Comparison of ENCODE assay signal across 10 mouse cellular contexts in genomic region chr13:43806371-43807271, GRCm38 (mm10). TPM values are rescaled to one million over a fixed set of nuclear protein-coding genes. Genes with fewer than 3 reads are reported as not detected.
DNase-seq lines count a peak whose midpoint lies in the region; ATAC-seq lines count a peak whose summit lies in the region.
"Had no signal": no experiment of that assay in that cellular context is flagged by ENCODE, and none has a peak within 500 bp of the region (broad histone marks: within the 10 kb centered on the region; RNA-seq: fewer than 3 reads in every experiment).

No protein-coding gene starts in this region.

- H3K4me2 ChIP-seq in limb, embryonic 15.5 days = no peak overlapping the region
- no peak overlapping the region for H3K4me2 ChIP-seq in liver, embryonic 11.5 days

- no peaks in the 10 kb centered on the region for H3K9me3 ChIP-seq in limb, embryonic 15.5 days
- no peaks in the 10 kb centered on the region for H3K9me3 ChIP-seq in liver, embryonic 11.5 days (ENCODE audit: control insufficient read depth, low read length)

- peak overlapping the region; percentile 55; the same call in 1 of the 2 replicates for H3K27ac ChIP-seq in limb, embryonic 15.5 days
- H3K27ac ChIP-seq in liver, embryonic 11.5 days (ENCODE audit: low read depth, low read length) = no peak overlapping the region

- 0 out of 2 replicates have a peak, but pooled peaks cover 5% of the 10 kb centered on the region for H3K27me3 ChIP-seq in limb, embryonic 15.5 days
- no peaks in the 10 kb centered on the region for H3K27me3 ChIP-seq in liver, embryonic 11.5 days (replicated peaks; ENCODE audit: control insufficient read depth, insufficient read depth, low read length)

- DNase-seq in embryo, embryonic 10 days (ENCODE audit: low spot score) = peak; percentile 16
- no peak for DNase-seq in embryo, embryonic 11 days
- peak; percentile 9 to 16 for DNase-seq in right cerebral cortex, adult 2 months (ENCODE audit: low spot score in 2 of 2)
- no peak for DNase-seq in right cerebral cortex, postnatal 4 days
- no peak for DNase-seq in liver, embryonic 11.5 days (ENCODE audit: low spot score)
- DNase-seq in urinary bladder, postnatal 25 days (ENCODE audit: low spot score) = no peak
- DNase-seq in urinary bladder, adult 18-20 months (ENCODE audit: low spot score in 2 of 2) = no peak
- DNase-seq: kidney, postnatal 10 days; thymus, postnatal 36 days had no signal

- 55% methylated on average over 14 of the region's 14 CpGs for WGBS in limb, embryonic 15.5 days
- 77% methylated on average over 14 of the region's 14 CpGs for WGBS in liver, embryonic 11.5 days

- no peak for ATAC-seq in limb, embryonic 15.5 days (ENCODE audit: insufficient number of reproducible peaks, low FRiP score, low TSS enrichment, low read depth)
- ATAC-seq in liver, embryonic 11.5 days (replicated peaks; ENCODE audit: low FRiP score) = no peak

- H3K4me1 ChIP-seq in limb, embryonic 15.5 days = peaks cover 12% of the 10 kb centered on the region; the same call in 1 of the 2 replicates
- H3K4me1 ChIP-seq in liver, embryonic 11.5 days (replicated peaks; ENCODE audit: control insufficient read depth, insufficient read depth, low read length) = no peaks in the 10 kb centered on the region

- H3K4me3 ChIP-seq in limb, embryonic 15.5 days = no peak overlapping the region
- H3K4me3 ChIP-seq in liver, embryonic 11.5 days (ENCODE audit: low read depth, low read length) = no peak overlapping the region

- no peak overlapping the region for H3K9ac ChIP-seq in limb, embryonic 15.5 days
- no peak overlapping the region for H3K9ac ChIP-seq in liver, embryonic 11.5 days (ENCODE audit: low read depth, low read length)

- no peaks in the 10 kb centered on the region for H3K36me3 ChIP-seq in limb, embryonic 15.5 days
- no peaks in the 10 kb centered on the region for H3K36me3 ChIP-seq in liver, embryonic 11.5 days (ENCODE audit: control insufficient read depth, insufficient read depth, low read length)

RNA-seq across cellular contexts. Expression of gene Cd83, which starts 22.0 kb away (rescaled TPM):
- 13.4 and 17.4 TPM in 2 replicates for polyA plus RNA-seq in limb, embryonic 15.5 days (2015; fragmentation: Nextera tagmentation; extraction: Ambion mirVana)
- 1.3 and 1.8 TPM in 2 replicates for polyA plus RNA-seq in liver, embryonic 11.5 days (2014; fragmentation: Nextera tagmentation; extraction: Ambion mirVana)

Comparison
In these comparisons a context has a peak if more than half of its experiments do, and no peak if none do; other contexts are left out.
1. DNase-seq: peak in embryo, embryonic 10 days (single experiment) and right cerebral cortex, adult 2 months (2 of 2); none in embryo, embryonic 11 days (single experiment), right cerebral cortex, postnatal 4 days (single experiment), liver, embryonic 11.5 days (single experiment), urinary bladder, postnatal 25 days (single experiment) and urinary bladder, adult 18-20 months (0 of 2).